Mouse (Mus musculus) myocyte (in vitro differentiated cells): Measurements from ENCODE around the gene Parp12. TPM values are rescaled to one million over a fixed set of nuclear protein-coding genes. Genes with fewer than 3 reads are reported as not detected.
A peak's percentile ranks its signal among the peaks of the same experiment; 100 is the strongest.

ENCODE experiments used
- H3K27me3 ChIP-seq: one replicate; pipeline ENCODE4 v1.6.1; 2011; ENCODE audit not compliant: control insufficient read depth, insufficient read depth, insufficient read length
- H3K36me3 ChIP-seq: one replicate; pipeline ENCODE4 v1.6.1; 2011; ENCODE audit not compliant: control insufficient read depth, insufficient read depth
- H3K4me2 ChIP-seq: one replicate; pipeline ENCODE4 v1.6.1; 2011; ENCODE audit warnings: low read depth, control low read depth
- H3K4me3 ChIP-seq: one replicate; pipeline ENCODE4 v1.5.1; 2011; ENCODE audit warnings: mild to moderate bottlenecking, control low read depth, moderate library complexity
- H3K79me2 ChIP-seq: one replicate; pipeline ENCODE4 v1.6.1; 2011; ENCODE audit not compliant: control insufficient read depth, insufficient read depth
- H3ac ChIP-seq: one replicate; pipeline ENCODE4 v1.6.1; 2011; ENCODE audit not compliant: control insufficient read depth, insufficient read length
- CEBPB ChIP-seq: IDR thresholded peaks from 2 replicates; pipeline ENCODE4 v1.6.1; 2011; ENCODE audit warnings: mild to moderate bottlenecking, moderate library complexity; ENCODE audit not compliant: poor library complexity, insufficient read depth, severe bottlenecking
- E2F4 ChIP-seq: IDR thresholded peaks from one replicate; pipeline ENCODE4 v1.6.1; 2011; ENCODE audit warnings: mild to moderate bottlenecking, control low read depth, moderate library complexity; ENCODE audit not compliant: insufficient read depth
- MAX ChIP-seq: IDR thresholded peaks from one replicate; pipeline ENCODE4 v1.6.1; 2011; ENCODE audit warnings: low read depth, mild to moderate bottlenecking, control low read depth
- MYOD1 ChIP-seq, 3 experiments: IDR thresholded peaks; one replicate each; pipeline ENCODE4 v1.6.1; 2011; ENCODE audit warnings: control low read depth in 2 of 3, low read depth in 2 of 3, mild to moderate bottlenecking in 2 of 3, moderate library complexity in 1 of 3; ENCODE audit not compliant: insufficient read length in 2 of 3, control insufficient read depth in 1 of 3
- MYOG ChIP-seq, 3 experiments: IDR thresholded peaks; one replicate each; pipeline ENCODE4 v1.6.1; 2011; ENCODE audit warnings: control low read depth in 2 of 3, low read depth in 2 of 3, mild to moderate bottlenecking in 2 of 3; ENCODE audit not compliant: insufficient read length in 2 of 3, control insufficient read depth in 1 of 3, insufficient read depth in 1 of 3
- POLR2A ChIP-seq: IDR thresholded peaks from one replicate; pipeline ENCODE4 v1.6.1; 2011; ENCODE audit warnings: low read depth, mild to moderate bottlenecking, control low read depth, moderate library complexity; ENCODE audit not compliant: insufficient read length
- POLR2AphosphoS2 ChIP-seq: IDR thresholded peaks from one replicate; pipeline ENCODE4 v1.6.1; 2011; ENCODE audit warnings: low read depth, control low read depth; ENCODE audit not compliant: insufficient read length
- REST ChIP-seq: IDR thresholded peaks from one replicate; pipeline ENCODE4 v1.6.1; 2011; ENCODE audit warnings: mild to moderate bottlenecking, control low read depth, moderate library complexity; ENCODE audit not compliant: insufficient read depth, insufficient read length
- SRF ChIP-seq: IDR thresholded peaks from one replicate; pipeline ENCODE4 v1.6.1; 2011; ENCODE audit warnings: low read depth; ENCODE audit not compliant: control insufficient read depth, insufficient read length
- TCF12 ChIP-seq: IDR thresholded peaks from one replicate; pipeline ENCODE4 v1.6.1; 2011; ENCODE audit warnings: mild to moderate bottlenecking, control low read depth; ENCODE audit not compliant: poor library complexity, insufficient read depth, severe bottlenecking
- TCF3 ChIP-seq: IDR thresholded peaks from one replicate; pipeline ENCODE4 v1.6.1; 2011; ENCODE audit warnings: low read depth, control low read depth; ENCODE audit not compliant: insufficient read length
- USF1 ChIP-seq: IDR thresholded peaks from one replicate; pipeline ENCODE4 v1.6.1; 2011; ENCODE audit warnings: low read depth, mild to moderate bottlenecking, control low read depth, moderate library complexity
- polyA plus RNA-seq: library from polyadenylated mRNA; unstranded; fragments of >200 nt; fragmentation: generic; extraction: Trizol; gene quantifications from one replicate; pipeline ENCODE4 v1.2.1, GENCODE M21; 2012; ENCODE audit warnings: missing spikeins

Parp12 gene
- polyA plus RNA-seq, 1 experiment: 6.9 TPM

GRCm38 (mm10) chr6:39131480-39131879 is 13.3 kb upstream of the Parp12 start:
- no peak overlapping the region for H3ac ChIP-seq
- no peak for TF ChIP-seq MYOG (IDR thresholded peaks at IDR 0.05; ENCODE audit: control insufficient read depth in 1 of 3, insufficient read depth in 1 of 3, insufficient read length in 2 of 3, low read depth in 2 of 3)
- TF ChIP-seq CEBPB: no peak
- TF ChIP-seq TCF12: no peak
- TF ChIP-seq MAX: no peak
- TF ChIP-seq POLR2A: no peak
- no peak for TF ChIP-seq TCF3
- TF ChIP-seq SRF: no peak
- TF ChIP-seq E2F4: no peak
- TF ChIP-seq POLR2AphosphoS2: no peak
- TF ChIP-seq MYOD1 (IDR thresholded peaks at IDR 0.05; ENCODE audit: control insufficient read depth in 1 of 3, insufficient read length in 2 of 3, low read depth in 2 of 3): no peak
- TF ChIP-seq USF1: no peak
- no peak for TF ChIP-seq REST
- H3K36me3 ChIP-seq: peaks cover 10% of the 10 kb centered on the region
- no peak overlapping the region for H3K4me2 ChIP-seq
- H3K4me3 ChIP-seq: no peak overlapping the region
- no peaks in the 10 kb centered on the region for H3K79me2 ChIP-seq
- H3K27me3 ChIP-seq: no peaks in the 10 kb centered on the region

- H3K4me3 ChIP-seq: no peak overlapping the region
- H3K4me2 ChIP-seq: no peak overlapping the region
- H3K36me3 ChIP-seq: no peaks in the 10 kb centered on the region
- no peaks in the 10 kb centered on the region for H3K27me3 ChIP-seq
- no peak for TF ChIP-seq MYOD1 (IDR thresholded peaks at IDR 0.05; ENCODE audit: control insufficient read depth in 1 of 3, insufficient read length in 2 of 3, low read depth in 2 of 3)
- no peak for TF ChIP-seq SRF
- H3K79me2 ChIP-seq: no peaks in the 10 kb centered on the region
- no peak overlapping the region for H3ac ChIP-seq
These were observed 6.6 kb upstream of the Parp12 start for GRCm38 (mm10) chr6:39124719-39125118.

- TF ChIP-seq POLR2AphosphoS2 (no peak), TCF3 (no peak), POLR2A (no peak), MAX (no peak), E2F4 (no peak), MYOG (IDR thresholded peaks at IDR 0.05; ENCODE audit: control insufficient read depth in 1 of 3, insufficient read depth in 1 of 3, insufficient read length in 2 of 3, low read depth in 2 of 3) (no peak), TCF12 (no peak), CEBPB (no peak), SRF (no peak), USF1 (no peak), REST (no peak), MYOD1 (IDR thresholded peaks at IDR 0.05; ENCODE audit: control insufficient read depth in 1 of 3, insufficient read length in 2 of 3, low read depth in 2 of 3) (no peak)
- Histone ChIP-seq H3ac (no peak overlapping the region), H3K27me3 (no peaks in the 10 kb centered on the region), H3K4me3 (no peak overlapping the region), H3K79me2 (no peaks in the 10 kb centered on the region), H3K36me3 (no peaks in the 10 kb centered on the region), H3K4me2 (no peak overlapping the region)
These were observed 2.5 kb upstream of the Parp12 start for GRCm38 (mm10) chr6:39120685-39121084.

GRCm38 (mm10) chr6:39118456-39118881 is 320 bp upstream of the Parp12 start:
- peak overlapping the region; percentile 56 for H3K4me2 ChIP-seq
- H3K4me3 ChIP-seq: peak overlapping the region; percentile 26
- H3ac ChIP-seq: peak overlapping the region; percentile 61
- no peaks in the 10 kb centered on the region for H3K27me3 ChIP-seq
- H3K36me3 ChIP-seq: no peaks in the 10 kb centered on the region
- TF ChIP-seq E2F4: no peak
- no peak for TF ChIP-seq CEBPB
- TF ChIP-seq MYOD1 (IDR thresholded peaks at IDR 0.05; ENCODE audit: control insufficient read depth in 1 of 3, insufficient read length in 2 of 3, low read depth in 2 of 3): no peak
- no peak for TF ChIP-seq USF1
- TF ChIP-seq TCF12: no peak
- no peak for TF ChIP-seq TCF3
- no peak for TF ChIP-seq POLR2A
- no peak for TF ChIP-seq SRF
- no peak for TF ChIP-seq MYOG (IDR thresholded peaks at IDR 0.05; ENCODE audit: control insufficient read depth in 1 of 3, insufficient read depth in 1 of 3, insufficient read length in 2 of 3, low read depth in 2 of 3)
- TF ChIP-seq MAX: no peak
- TF ChIP-seq POLR2AphosphoS2: no peak
- TF ChIP-seq REST: no peak
- H3K79me2 ChIP-seq: no peaks in the 10 kb centered on the region

- no peaks in the 10 kb centered on the region for H3K36me3 ChIP-seq
- H3ac ChIP-seq: no peak overlapping the region
- H3K79me2 ChIP-seq: no peaks in the 10 kb centered on the region
- H3K4me2 ChIP-seq: no peak overlapping the region
- no peaks in the 10 kb centered on the region for H3K27me3 ChIP-seq
- TF ChIP-seq POLR2A (no peak), REST (no peak), MAX (no peak), TCF12 (no peak), SRF (no peak), E2F4 (no peak), MYOG (IDR thresholded peaks at IDR 0.05; ENCODE audit: control insufficient read depth in 1 of 3, insufficient read depth in 1 of 3, insufficient read length in 2 of 3, low read depth in 2 of 3) (no peak), CEBPB (no peak), POLR2AphosphoS2 (no peak), TCF3 (no peak), USF1 (no peak), MYOD1 (IDR thresholded peaks at IDR 0.05; ENCODE audit: control insufficient read depth in 1 of 3, insufficient read length in 2 of 3, low read depth in 2 of 3) (no peak)
- no peak overlapping the region for H3K4me3 ChIP-seq
These were observed 2.7 kb downstream of the Parp12 start for GRCm38 (mm10) chr6:39115438-39115837.
